Mouse (Mus musculus): ENCODE measurements around the gene Cript.
A peak's percentile ranks its signal among the peaks of the same experiment; 100 is the strongest.

DNA sequence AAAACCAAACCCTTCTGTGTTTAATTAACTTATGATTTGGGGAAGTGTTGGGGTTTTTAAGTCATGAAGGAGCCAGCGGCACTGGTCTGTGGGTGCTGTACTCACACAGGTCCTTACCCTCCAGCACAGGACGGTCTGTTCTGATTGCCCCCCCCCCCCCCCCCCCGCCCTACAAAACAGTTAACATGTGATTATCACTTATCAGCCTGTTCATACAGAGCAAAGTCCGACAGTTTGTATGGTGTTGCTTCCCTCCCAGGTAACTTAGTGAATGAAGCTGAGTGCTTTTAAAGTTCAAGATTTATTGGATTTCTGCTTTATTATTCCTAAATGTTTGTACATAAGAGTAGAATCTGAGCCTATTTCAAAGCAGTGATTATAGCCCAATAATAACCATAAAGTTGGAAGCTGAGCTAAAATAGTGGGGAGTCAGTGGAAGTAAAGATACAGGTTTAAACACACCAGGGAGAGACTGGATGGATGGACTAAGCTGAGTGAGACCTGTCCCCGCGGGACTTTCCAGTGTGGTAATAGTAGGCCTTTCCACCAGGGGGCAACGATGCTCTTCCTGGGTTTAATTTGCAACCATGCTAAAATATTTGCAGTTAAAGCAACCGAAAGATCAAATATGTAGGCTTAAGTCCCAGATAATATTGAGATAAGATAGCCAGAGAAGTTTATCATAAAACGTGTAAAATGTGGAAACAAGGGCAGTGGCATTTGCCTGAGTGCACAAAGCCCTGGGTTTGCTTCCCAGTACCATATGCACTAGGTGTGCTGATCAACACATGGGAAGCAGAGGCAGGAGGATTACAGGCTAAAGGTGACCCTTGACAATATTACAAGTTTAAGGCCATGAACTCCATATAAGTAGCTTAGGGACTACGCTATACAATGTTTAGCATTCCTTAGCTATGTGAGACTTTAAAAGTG is 11.1 kb downstream of the Cript start:
- no peak for TF ChIP-seq HCFC1 (IDR thresholded peaks at IDR 0.05; ENCODE audit: borderline replicate concordance, insufficient read depth, low read length)
- no peak for TF ChIP-seq ZNF384 (IDR thresholded peaks at IDR 0.05; ENCODE audit: low read depth, low read length)
- no peak for TF ChIP-seq CHD2 (IDR thresholded peaks at IDR 0.05; ENCODE audit: low read depth, low read length)
- 0 out of 2 replicates have a peak, but pooled peaks have one; percentile 30 for TF ChIP-seq ZC3H11A (IDR thresholded peaks at IDR 0.05; ENCODE audit: borderline replicate concordance, low read depth, low read length)
- peak; percentile 36; the same call in 1 of the 2 replicates for TF ChIP-seq MAFK (IDR thresholded peaks at IDR 0.05; ENCODE audit: insufficient read depth, low read depth, low read length)

Data from ES-E14 (cell line).